Mouse (Mus musculus): Measurements from ENCODE around the gene Glrx5.

- TF ChIP-seq GATA1 (IDR thresholded peaks at IDR 0.05; ENCODE audit: borderline replicate concordance, low read length) (no peak), FLI1 (IDR thresholded peaks at IDR 0.05; ENCODE audit: low read length) (no peak)
Observed at GRCm38 (mm10) chr12:105073708-105074107, 41.2 kb downstream of the Glrx5 start.
